Mouse (Mus musculus) monocyte, adult 2 months (primary cell): Measurements from ENCODE around the gene Rasgef1a.

Experiments used
- DNase-seq, 2 experiments: peaks; one replicate each; pipeline ENCODE4 v3.0.0; 2022; ENCODE audit warnings: low spot score in 2 of 2, low read depth in 1 of 2

The Rasgef1a gene

GRCm38 (mm10) chr6:118010756-118011615 is at the start of gene Rasgef1a:
Gene Rasgef1a (plus strand): TSS chr6:118011438.
- DNase-seq, result no peak

- DNase-seq, result no peak
Observed at GRCm38 (mm10) chr6:117963201-117963600, 48.0 kb upstream of the Rasgef1a start.

- no peak for DNase-seq
Observed at GRCm38 (mm10) chr6:117966729-117967128, 44.5 kb upstream of the Rasgef1a start.

GRCm38 (mm10) chr6:117987173-117987572 is 24.1 kb upstream of the Rasgef1a start:
- no peak for DNase-seq

- DNase-seq, result no peak
Observed at GRCm38 (mm10) chr6:117989209-117989608, 22.0 kb upstream of the Rasgef1a start.

GRCm38 (mm10) chr6:117990649-117991048 is 20.6 kb upstream of the Rasgef1a start:
- no peak for DNase-seq

- DNase-seq, result no peak
Observed at GRCm38 (mm10) chr6:117991297-117991696, 19.9 kb upstream of the Rasgef1a start.

GRCm38 (mm10) chr6:117991928-117992327 is 19.3 kb upstream of the Rasgef1a start:
- no peak for DNase-seq

GRCm38 (mm10) chr6:117995168-117995567 is 16.1 kb upstream of the Rasgef1a start:
- no peak for DNase-seq

GRCm38 (mm10) chr6:118001272-118001671 is 10.0 kb upstream of the Rasgef1a start:
- DNase-seq, result no peak

GRCm38 (mm10) chr6:118007302-118007701 is 3.9 kb upstream of the Rasgef1a start:
- DNase-seq, result no peak

GRCm38 (mm10) chr6:118007843-118008539 is 3.2 kb upstream of the Rasgef1a start:
- no peak for DNase-seq

GRCm38 (mm10) chr6:118010256-118010655 is 982 bp upstream of the Rasgef1a start:
- no peak for DNase-seq

- no peak for DNase-seq
Observed at GRCm38 (mm10) chr6:118011616-118012316, 528 bp downstream of the Rasgef1a start.

- DNase-seq, result no peak
Observed at GRCm38 (mm10) chr6:118012317-118012700, 1.1 kb downstream of the Rasgef1a start.

GRCm38 (mm10) chr6:118012987-118013866 is 2.0 kb downstream of the Rasgef1a start:
- DNase-seq, result no peak

GRCm38 (mm10) chr6:118014881-118015280 is 3.6 kb downstream of the Rasgef1a start:
- no peak for DNase-seq

- no peak for DNase-seq
Observed at GRCm38 (mm10) chr6:118015971-118016370, 4.7 kb downstream of the Rasgef1a start.

GRCm38 (mm10) chr6:118018666-118019065 is 7.4 kb downstream of the Rasgef1a start:
- DNase-seq, result no peak

- DNase-seq, result no peak
Observed at GRCm38 (mm10) chr6:118019569-118019968, 8.3 kb downstream of the Rasgef1a start.
